Mouse (Mus musculus) left cerebral cortex, postnatal 10 days (tissue): Measurements from ENCODE around the gene Adss. TPM values are rescaled to one million over a fixed set of nuclear protein-coding genes. Genes with fewer than 3 reads are reported as not detected.

Experiments used
- DNase-seq, 2 experiments: peaks; one replicate each; pipeline ENCODE4 v3.0.0; 2021 to 2022; ENCODE audit warnings: low spot score in 2 of 2, mixed read lengths in 1 of 2; ENCODE audit errors: extremely low spot score in 1 of 2
- intact Hi-C: fragments of 180-260 bp; cut with DNase I; formaldehyde crosslinking; loops from one replicate; pipeline ENCODE4 v1.15.1; 2025
- total RNA-seq, 2 experiments: library from RNA; stranded (reverse); gene quantifications; 2 replicates each; pipeline ENCODE4 v1.2.3; 2021

Gene Adss
- total RNA-seq, 2 experiments from 2014 or later, result 94.1 to 95.3 TPM

DNA sequence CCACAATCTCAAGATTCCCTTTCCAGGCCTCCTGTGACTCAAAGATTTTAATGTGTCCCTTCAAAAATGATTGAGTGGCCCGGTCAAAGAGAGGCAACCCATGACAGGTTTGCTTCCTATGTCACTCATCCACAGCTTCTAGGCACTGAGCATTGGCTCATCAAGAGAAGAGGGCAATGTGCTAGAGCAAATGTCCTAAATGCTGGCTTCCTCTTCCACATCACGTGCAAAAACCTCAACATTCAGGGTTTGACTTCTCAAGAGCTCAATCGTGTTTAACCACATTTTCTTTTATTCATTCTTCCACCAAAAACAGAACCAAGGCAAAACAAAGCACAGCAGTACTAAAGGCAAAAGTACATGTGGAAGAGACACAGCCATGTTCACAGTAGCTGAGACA, 64.3 kb downstream of the Adss start:
- intact Hi-C loops, result no loop called here
- no peak for DNase-seq

DNA sequence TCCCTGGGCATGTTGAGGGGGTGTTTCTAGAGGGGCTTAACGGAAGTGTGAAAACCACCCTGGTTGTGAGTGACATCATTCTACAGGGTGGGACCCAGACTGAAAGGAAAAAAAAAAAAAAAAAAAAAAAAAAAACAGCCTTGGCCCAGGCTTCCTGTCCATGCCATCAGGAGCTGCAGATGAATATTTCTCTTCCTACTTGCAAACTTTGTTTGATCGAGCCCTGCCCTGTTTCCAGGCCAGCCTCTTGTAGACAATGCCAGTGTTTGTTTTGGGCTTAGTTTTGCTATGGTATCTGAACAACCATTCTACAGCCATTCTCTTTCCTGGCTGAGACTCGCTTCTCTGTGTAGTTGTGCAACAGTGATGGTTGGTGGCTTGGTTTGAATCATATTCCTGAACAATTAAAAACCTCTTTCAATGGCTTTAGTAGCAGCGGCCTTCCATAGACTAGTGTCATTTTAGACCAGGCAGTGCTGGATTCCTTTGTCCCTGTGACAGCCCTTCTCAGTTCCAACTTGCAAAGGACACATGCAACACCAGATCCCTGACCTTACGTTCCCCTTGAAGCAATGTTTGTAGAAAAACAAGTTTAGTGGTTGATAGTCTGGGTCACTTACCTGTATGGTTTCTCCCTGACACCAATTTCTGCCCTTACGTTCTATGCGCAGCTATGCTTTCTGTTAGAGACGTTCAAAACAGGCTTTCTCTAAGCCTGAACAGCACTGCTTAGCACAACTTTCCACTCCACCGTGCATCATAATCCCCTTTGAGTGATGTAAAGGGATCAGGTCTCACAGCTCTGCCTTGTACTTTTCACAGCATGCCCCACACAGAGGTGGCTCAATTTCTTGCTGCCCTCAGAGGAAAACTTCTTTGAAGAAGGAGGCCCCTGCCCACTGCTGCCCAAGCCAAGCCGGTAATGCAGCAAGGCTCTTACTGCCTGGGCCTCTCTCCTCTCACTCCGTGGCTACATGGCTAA, 67.0 kb downstream of the Adss start, which contains the start of gene 1700016C15Rik:
Gene 1700016C15Rik (plus strand): TSS at position 772 of the 982 bp plus-strand sequence.
- intact Hi-C loops, result no loop called here

GRCm38 (mm10) chr1:177727883-177728525, 68.3 kb downstream of the Adss start:
- DNase-seq, result no peak
- intact Hi-C loops, result no loop called here

More for the DNA sequence above, 67.0 kb downstream of the Adss start, which contains the start of gene 1700016C15Rik:
- no peak for DNase-seq

- intact Hi-C loops, result no loop called here
- DNase-seq, result no peak
Measured at GRCm38 (mm10) chr1:177726870-177727269, 69.4 kb downstream of the Adss start.

GRCm38 (mm10) chr1:177723786-177724185, 72.5 kb downstream of the Adss start:
- DNase-seq, result no peak
- intact Hi-C loops, result no loop called here

DNA sequence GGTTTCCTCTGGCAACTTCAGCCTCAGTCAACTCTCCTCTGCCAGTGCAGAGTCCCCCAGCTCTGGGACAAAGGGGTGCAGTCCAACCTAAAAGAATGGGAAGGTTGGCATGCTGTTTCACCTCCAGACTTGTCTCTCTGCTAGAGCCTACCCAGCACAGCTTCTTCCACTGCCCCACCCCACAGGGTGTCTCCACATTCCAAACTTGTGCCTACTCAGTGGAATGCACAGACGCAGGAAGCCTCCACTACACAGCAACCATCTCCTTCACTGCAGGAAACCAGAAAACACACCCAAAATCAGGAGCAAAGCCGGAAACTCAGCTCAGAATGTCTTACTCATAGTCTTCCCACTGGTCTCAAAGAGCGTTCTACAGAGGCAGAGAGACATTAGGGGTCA, 77.3 kb downstream of the Adss start:
- intact Hi-C loops, result no loop called here
- no peak for DNase-seq

DNA sequence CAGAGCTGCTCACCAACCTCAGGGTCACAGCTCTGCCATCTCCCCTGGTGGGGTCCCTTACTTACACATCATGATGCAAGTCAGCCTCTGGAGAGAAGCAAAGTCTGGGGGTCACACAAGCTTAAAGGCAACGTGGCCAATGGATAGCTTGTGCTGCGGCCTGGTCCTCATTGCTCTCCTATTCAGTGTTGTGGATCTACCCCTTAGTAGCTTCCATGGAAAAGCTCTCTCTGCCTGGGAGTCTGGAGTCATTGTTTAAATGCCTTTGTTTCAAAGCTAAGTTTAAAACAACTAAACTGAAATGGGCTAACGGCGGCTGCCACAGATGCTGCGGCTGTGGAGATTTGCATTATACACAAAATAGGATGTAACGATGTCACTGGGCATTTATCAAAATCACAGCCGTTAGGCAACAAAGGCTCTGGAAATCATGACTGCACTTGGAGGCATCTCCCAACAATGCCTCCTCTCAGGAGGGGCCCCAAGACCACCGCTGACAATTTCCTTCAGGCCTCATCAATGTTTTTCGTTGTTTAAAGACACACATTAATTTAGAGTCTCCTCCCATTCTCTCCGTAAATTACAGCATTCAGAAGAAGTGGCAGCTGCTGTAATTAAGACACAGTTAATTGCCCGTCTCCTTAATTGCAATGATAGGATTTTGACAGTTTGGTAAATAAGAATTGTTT, 77.8 kb downstream of the Adss start:
- no peak for DNase-seq
- intact Hi-C loops, result no loop called here

DNA sequence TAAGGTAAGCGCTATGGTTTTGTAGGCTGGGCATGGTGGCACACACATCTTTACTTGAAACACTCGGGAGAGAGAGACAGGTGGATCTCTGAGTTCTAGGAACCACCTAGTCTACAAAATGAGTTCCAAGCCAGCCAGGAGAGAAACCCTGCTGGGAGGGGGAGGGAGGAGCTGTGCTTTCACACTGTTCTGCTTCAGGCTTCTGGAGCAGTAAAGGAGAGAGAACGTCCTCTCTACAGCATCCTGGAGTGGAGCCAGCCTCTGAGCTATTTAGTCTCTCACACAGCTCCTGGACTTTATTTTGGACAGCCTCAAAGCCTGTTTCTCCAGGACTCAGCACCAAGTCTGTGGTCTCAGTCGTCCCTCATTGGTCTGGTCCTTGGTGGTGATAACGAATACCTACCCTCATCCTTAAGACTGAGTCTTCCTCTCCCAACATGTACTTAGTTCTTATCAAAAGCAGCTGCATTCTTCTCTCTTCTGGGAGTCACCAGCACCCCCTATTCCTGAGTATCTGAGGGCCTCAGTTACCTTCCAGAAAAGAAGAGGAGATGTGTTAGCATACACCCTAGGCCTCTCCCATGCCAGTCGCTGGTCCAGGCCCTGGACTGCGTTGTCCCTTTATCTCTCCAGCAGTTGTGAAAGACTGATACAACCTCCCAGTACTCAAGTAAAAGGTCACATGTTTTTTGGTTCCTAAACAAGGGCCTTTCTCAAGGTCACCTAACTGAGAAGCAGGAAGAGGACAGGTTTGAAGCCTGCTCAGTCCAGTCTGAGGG, 79.1 kb downstream of the Adss start:
- peak in 1 of 2 experiments; percentile 45 for DNase-seq
- intact Hi-C loops, result no loop called here

DNA sequence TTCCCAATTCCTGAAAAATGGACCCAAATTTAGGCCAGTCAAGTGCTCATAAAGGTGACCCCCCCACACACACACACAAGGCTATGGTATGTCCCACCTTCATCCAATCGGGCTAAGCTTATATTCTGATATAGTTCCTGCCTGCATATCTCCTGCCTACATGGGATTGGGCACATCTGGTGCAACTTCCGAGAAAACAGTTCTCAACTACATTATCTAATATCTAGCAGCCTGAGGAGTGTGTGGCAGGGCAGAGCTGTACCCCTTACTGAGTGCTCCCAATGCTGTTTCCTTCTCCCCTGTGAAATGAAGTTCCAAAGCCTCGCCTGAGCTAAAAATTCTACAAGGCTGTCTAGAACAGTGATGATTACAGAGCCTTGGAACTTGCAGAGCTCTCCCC, 79.9 kb downstream of the Adss start:
- intact Hi-C loops, result no loop called here
- DNase-seq, result no peak

GRCm38 (mm10) chr1:177714397-177715012, 81.8 kb downstream of the Adss start:
- no peak for DNase-seq
- intact Hi-C loops, result no loop called here

DNA sequence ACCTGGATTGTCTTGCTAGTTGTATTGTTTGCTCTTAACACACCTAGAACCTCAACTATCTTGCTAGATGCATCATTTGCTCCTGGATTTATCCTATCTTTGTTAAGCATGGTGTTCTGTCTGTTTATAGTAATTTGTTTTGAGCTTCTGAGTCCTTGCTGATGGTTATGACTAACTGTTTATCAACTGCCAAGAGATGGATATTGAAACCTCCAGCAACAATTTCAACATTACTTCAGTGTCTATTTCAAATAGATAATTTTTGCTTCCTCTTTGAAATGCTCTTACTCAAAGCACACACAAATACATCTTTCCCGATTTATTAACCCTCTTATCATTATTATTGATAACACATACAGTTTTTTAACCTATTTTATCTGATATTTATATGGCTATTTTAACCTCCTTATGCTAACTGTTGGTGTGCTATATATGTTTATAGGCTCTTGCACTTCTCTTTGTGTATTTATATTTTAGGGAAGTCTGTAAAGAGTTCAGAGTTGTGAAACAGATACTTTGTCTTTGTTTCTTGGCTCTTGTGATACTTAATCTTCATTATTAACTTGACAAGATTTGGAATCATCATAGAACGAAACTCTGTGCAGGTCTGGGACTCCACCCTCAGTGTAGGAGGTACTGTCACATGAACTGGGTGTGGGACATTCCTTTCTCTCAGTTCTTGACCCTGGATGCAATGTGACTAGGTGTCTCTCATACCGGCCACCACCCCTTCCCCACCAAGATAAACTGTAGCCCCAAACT, 82.5 kb downstream of the Adss start:
- DNase-seq, result no peak
- intact Hi-C loops, result no loop called here

Other genes with a start within 250 kb of the Adss start
- not detected for gene 1700016C15Rik, start 66.7 kb downstream of the Adss start, total RNA-seq
- 1 to 10 TPM; 1.3 to 1.6 TPM for gene Catspere2, start 186.9 kb upstream of the Adss start, total RNA-seq